Mouse (Mus musculus) embryonic fibroblast, embryonic 13.5 days (primary cell): ENCODE data around the gene Slc7a6.

ENCODE experiments used
- CTCF ChIP-seq: IDR thresholded peaks from 2 replicates; pipeline ENCODE4 v1.5.1; 2011; ENCODE audit warnings: mild to moderate bottlenecking, control low read depth, low read length, moderate library complexity, borderline replicate concordance; ENCODE audit not compliant: insufficient read depth
- POLR2A ChIP-seq: IDR thresholded peaks from 2 replicates; pipeline ENCODE4 v1.6.1; 2011; ENCODE audit warnings: low read depth, mild to moderate bottlenecking, control low read depth, low read length, moderate library complexity

DNA sequence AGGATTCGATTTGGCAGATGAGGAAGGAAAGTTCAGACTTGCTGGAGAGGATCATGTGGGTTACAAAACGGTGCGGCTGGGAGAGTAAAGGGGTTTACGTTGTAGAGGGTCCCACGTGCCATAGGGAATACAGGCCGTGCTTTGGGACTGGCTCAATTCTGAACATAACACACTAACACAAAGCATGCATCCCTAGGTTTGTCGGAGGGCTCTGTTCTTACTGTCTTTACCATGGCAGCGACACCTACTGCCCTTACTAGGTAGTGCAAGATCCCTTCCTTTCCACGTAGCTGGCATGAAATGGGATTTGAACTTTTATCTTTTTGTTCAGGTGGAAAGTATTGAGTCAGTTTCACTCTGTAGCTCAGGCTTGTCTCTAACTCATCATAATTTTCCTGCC, 57.9 kb downstream of the Slc7a6 start:
- TF ChIP-seq CTCF, result peak; percentile 55; the same call in 1 of the 2 replicates
- TF ChIP-seq POLR2A, result no peak
